Mouse (Mus musculus): Measurements from ENCODE around the gene Olfr250. TPM values are rescaled to one million over a fixed set of nuclear protein-coding genes. Genes with fewer than 3 reads are reported as not detected.
"Not testable (repeated sequence)": the region's sequence is repeated elsewhere in the genome, so short reads cannot be mapped to it uniquely, and the experiment has no call there.

Gene Olfr250
- not detected for total RNA-seq (2018; cell fraction: chromatin; rRNA removed)
- total RNA-seq (2018; cell fraction: cytosol; rRNA removed): not detected
- total RNA-seq (2018; cell fraction: nucleus; rRNA removed): not detected
- not detected in 3 replicates for polyA plus RNA-seq (2018)

GRCm38 (mm10) chr9:38366596-38366995 is at the start of gene Olfr250:
Gene Olfr250 (plus strand): TSS chr9:38366896.
- Histone ChIP-seq H3K36me3 (ENCODE audit: inconsistent target) (no peaks in the 10 kb centered on the region), H3K79me2 (ENCODE audit: inconsistent target) (no peaks in the 10 kb centered on the region), H3K4me3 (ENCODE audit: inconsistent target) (no peak within 1 kb of the TSS), H3K27ac (no peak within 1 kb of the TSS)
- WGBS (ENCODE audit: missing documents): 81% methylated on average over 2 of the region's 2 CpGs

GRCm38 (mm10) chr9:38328760-38329159 is 37.9 kb upstream of the Olfr250 start, which contains the start of gene Olfr25:
Gene Olfr25 (plus strand): TSS chr9:38329060.
- no peak within 1 kb of the TSS for H3K4me3 ChIP-seq (ENCODE audit: inconsistent target)
- H3K27ac ChIP-seq: no peak within 1 kb of the TSS
- WGBS (ENCODE audit: missing documents): 70% methylated on average over 3 of the region's 3 CpGs
- H3K36me3 ChIP-seq (ENCODE audit: inconsistent target): no peaks in the 10 kb centered on the region
- no peaks in the 10 kb centered on the region for H3K79me2 ChIP-seq (ENCODE audit: inconsistent target)

DNA sequence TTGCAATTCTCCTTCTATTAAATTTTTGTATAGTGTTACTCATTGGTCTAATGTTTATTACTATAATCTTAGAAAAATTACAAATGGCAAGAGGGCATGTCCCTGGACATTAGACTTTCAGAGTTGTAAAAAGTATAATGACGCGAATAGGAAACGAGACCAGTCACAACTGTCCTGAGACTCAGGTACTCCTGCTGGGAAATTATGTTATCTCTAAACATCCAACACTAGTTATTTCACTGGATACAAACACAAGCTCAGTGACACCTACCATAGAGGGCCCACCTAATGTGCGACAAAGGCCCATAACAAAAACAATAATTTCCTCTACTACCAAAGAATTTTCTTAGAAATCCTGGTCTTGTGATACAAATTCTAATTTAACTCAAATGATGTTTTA is 18.6 kb upstream of the Olfr250 start, which contains the start of gene Olfr898:
Olfr898 (plus strand) TSS at position 301 of the 400 bp plus-strand sequence.
- Histone ChIP-seq H3K4me3 (ENCODE audit: inconsistent target) (no peak within 1 kb of the TSS), H3K79me2 (ENCODE audit: inconsistent target) (no peaks in the 10 kb centered on the region), H3K27ac (no peak within 1 kb of the TSS), H3K36me3 (ENCODE audit: inconsistent target) (no peaks in the 10 kb centered on the region)
- WGBS (ENCODE audit: missing documents): 83% methylated on average over 4 of the region's 4 CpGs

DNA sequence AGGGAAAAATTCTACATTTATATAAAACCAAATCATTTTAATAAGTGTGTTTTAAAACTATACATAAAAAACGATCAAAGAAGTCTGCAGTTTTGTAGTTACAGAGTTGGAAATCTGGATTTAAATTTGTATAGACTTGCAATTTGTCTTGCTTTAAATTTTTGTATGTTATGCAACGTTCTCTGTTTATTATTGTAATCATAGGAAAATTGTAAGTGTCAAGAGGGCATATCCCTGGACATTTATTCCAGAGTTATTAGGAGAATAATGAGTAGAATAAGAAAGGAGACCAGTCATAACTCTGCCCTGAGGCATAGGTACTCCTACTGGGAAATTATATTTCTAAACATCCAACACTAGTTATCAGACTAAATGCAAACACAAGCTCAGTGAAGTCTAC is 10.1 kb downstream of the Olfr250 start, which contains the start of gene Olfr251:
Olfr251 (plus strand) TSS at position 301 of the 400 bp plus-strand sequence.
- Histone ChIP-seq H3K79me2 (ENCODE audit: inconsistent target) (no peaks in the 10 kb centered on the region), H3K27ac (no peak within 1 kb of the TSS), H3K36me3 (ENCODE audit: inconsistent target) (no peaks in the 10 kb centered on the region), H3K4me3 (ENCODE audit: inconsistent target) (no peak within 1 kb of the TSS)
- 51% methylated on average over 2 of the region's 2 CpGs for WGBS (ENCODE audit: missing documents)

- WGBS (ENCODE audit: missing documents): 100% methylated on average over 1 of the region's 1 CpGs
- no peaks in the 10 kb centered on the region for H3K79me2 ChIP-seq (ENCODE audit: inconsistent target)
- no peak within 1 kb of the TSS for H3K4me3 ChIP-seq (ENCODE audit: inconsistent target)
- no peaks in the 10 kb centered on the region for H3K36me3 ChIP-seq (ENCODE audit: inconsistent target)
- no peak within 1 kb of the TSS for H3K27ac ChIP-seq
These were observed 34.7 kb downstream of the Olfr250 start, which contains the start of gene Olfr147 for GRCm38 (mm10) chr9:38401398-38401797. Gene Olfr147 (plus strand): TSS chr9:38401698.

DNA sequence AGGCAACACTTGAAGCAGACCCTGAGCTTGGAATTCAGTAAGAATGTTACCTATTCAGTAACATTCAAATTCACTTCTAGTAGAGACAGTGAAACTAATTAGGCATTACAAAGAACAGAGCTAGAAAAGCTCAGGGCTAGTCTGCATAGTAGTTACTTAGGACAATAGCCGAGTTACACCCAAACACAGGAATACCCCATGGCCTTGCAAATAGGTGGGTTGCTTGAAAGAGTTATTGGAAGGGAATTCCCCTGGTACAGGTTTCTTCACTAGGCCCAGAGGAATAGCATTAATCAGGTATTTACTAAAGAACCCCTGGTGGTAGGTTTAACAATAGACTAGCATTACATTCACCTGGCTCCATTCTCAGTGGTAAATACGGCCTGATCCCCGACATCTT is 40.8 kb downstream of the Olfr250 start:
- not testable (repeated sequence) for H3K79me2 ChIP-seq (ENCODE audit: inconsistent target); H3K36me3 ChIP-seq (ENCODE audit: inconsistent target); H3K27ac ChIP-seq; H3K4me3 ChIP-seq (ENCODE audit: inconsistent target)
- 91% methylated on average over 3 of the region's 3 CpGs for WGBS (ENCODE audit: missing documents)

- WGBS (ENCODE audit: missing documents): 94% methylated on average over 14 of the region's 14 CpGs
- not testable (repeated sequence) for H3K4me3 ChIP-seq (ENCODE audit: inconsistent target)
These were observed 46.8 kb downstream of the Olfr250 start for GRCm38 (mm10) chr9:38413502-38413901.

More at GRCm38 (mm10) chr9:38413502-38413901, 46.8 kb downstream of the Olfr250 start:
- H3K79me2 ChIP-seq (ENCODE audit: inconsistent target); H3K27ac ChIP-seq; H3K36me3 ChIP-seq (ENCODE audit: inconsistent target): not testable (repeated sequence)

Other genes starting within 250 kb of the Olfr250 start
- not detected in 3 replicates for gene Olfr890, start 224.4 kb upstream of the Olfr250 start, polyA plus RNA-seq (2018)
- gene Olfr891, start 186.1 kb upstream of the Olfr250 start, polyA plus RNA-seq (2018): not detected in 3 replicates
- gene Olfr893, start 158.5 kb upstream of the Olfr250 start, polyA plus RNA-seq (2018): not detected in 3 replicates
- gene Olfr894, start 148.8 kb upstream of the Olfr250 start, polyA plus RNA-seq (2018): not detected in 3 replicates
- gene Olfr143, start 114.1 kb upstream of the Olfr250 start, polyA plus RNA-seq (2018): not detected in 3 replicates
- not detected in 3 replicates for gene Olfr895, start 99.0 kb upstream of the Olfr250 start, polyA plus RNA-seq (2018)
- not detected in 3 replicates for gene Olfr896-ps1, start 75.8 kb upstream of the Olfr250 start, polyA plus RNA-seq (2018)
- not detected in 3 replicates for gene Olfr25, start 37.8 kb upstream of the Olfr250 start, polyA plus RNA-seq (2018)
- gene Olfr898, start 18.5 kb upstream of the Olfr250 start, polyA plus RNA-seq (2018): not detected in 3 replicates
- not detected in 3 replicates for gene Olfr251, start 10.2 kb downstream of the Olfr250 start, polyA plus RNA-seq (2018)
- not detected in 3 replicates for gene Olfr147, start 34.8 kb downstream of the Olfr250 start, polyA plus RNA-seq (2018)
- gene Olfr901, start 62.6 kb downstream of the Olfr250 start, polyA plus RNA-seq (2018): not detected in 3 replicates
- gene Olfr902, start 80.8 kb downstream of the Olfr250 start, polyA plus RNA-seq (2018): not detected in 3 replicates
- gene Olfr904, start 96.2 kb downstream of the Olfr250 start, polyA plus RNA-seq (2018): not detected in 3 replicates
- gene Olfr905, start 104.2 kb downstream of the Olfr250 start, polyA plus RNA-seq (2018): not detected in 3 replicates
- not detected in 3 replicates for gene Olfr906, start 120.2 kb downstream of the Olfr250 start, polyA plus RNA-seq (2018)
- not detected in 3 replicates for gene Olfr907, start 128.9 kb downstream of the Olfr250 start, polyA plus RNA-seq (2018)
- gene Olfr911-ps1, start 154.7 kb downstream of the Olfr250 start, polyA plus RNA-seq (2018): not detected in 3 replicates
- gene Olfr910, start 171.0 kb downstream of the Olfr250 start, polyA plus RNA-seq (2018): not detected in 3 replicates
- gene Olfr912, start 213.3 kb downstream of the Olfr250 start, polyA plus RNA-seq (2018): not detected in 3 replicates
- gene Olfr913, start 225.9 kb downstream of the Olfr250 start, polyA plus RNA-seq (2018): not detected in 3 replicates
- not detected in 3 replicates for gene Olfr914, start 238.2 kb downstream of the Olfr250 start, polyA plus RNA-seq (2018)

Data from macrophage (primary cell).